Mouse (Mus musculus) small intestine, adult 2 months (tissue): ENCODE measurements around the gene Rapsn. TPM values are rescaled to one million over a fixed set of nuclear protein-coding genes. Genes with fewer than 3 reads are reported as not detected.
A peak's percentile ranks its signal among the peaks of the same experiment; 100 is the strongest.

Source experiments
- H3K27ac ChIP-seq: fragments of 200-500 bp; 2 replicates; pipeline ENCODE4 v1.5.1; 2012; ENCODE audit warnings: low read depth, low read length, control low read depth, inconsistent platforms; ENCODE audit not compliant: insufficient read depth
- H3K27me3 ChIP-seq: fragments of 200-500 bp; 2 replicates; pipeline ENCODE4 v1.6.1; 2012; ENCODE audit warnings: mild to moderate bottlenecking, moderate library complexity, low read length, inconsistent platforms; ENCODE audit not compliant: control insufficient read depth, insufficient read depth
- H3K36me3 ChIP-seq: fragments of 200-500 bp; 2 replicates; pipeline ENCODE4 v1.6.1; 2012; ENCODE audit warnings: mild to moderate bottlenecking, low read length, control low read depth, inconsistent platforms; ENCODE audit not compliant: control insufficient read depth, insufficient read depth
- H3K4me1 ChIP-seq: fragments of 200-500 bp; 2 replicates; pipeline ENCODE4 v1.6.1; 2012; ENCODE audit warnings: low read length, inconsistent platforms, mixed read lengths; ENCODE audit not compliant: control insufficient read depth, insufficient read depth, insufficient read length
- H3K4me3 ChIP-seq: fragments of 200-500 bp; 2 replicates; pipeline ENCODE4 v1.5.1; 2012; ENCODE audit warnings: low read depth, mild to moderate bottlenecking, control low read depth, inconsistent platforms, low read length, moderate library complexity
- CTCF ChIP-seq: fragments of 200-500 bp; IDR thresholded peaks from 2 replicates; pipeline ENCODE4 v1.5.1; 2012; ENCODE audit warnings: low read depth, mild to moderate bottlenecking, control low read depth, inconsistent platforms, low read length, moderate library complexity, mixed read lengths; ENCODE audit not compliant: insufficient replicate concordance, insufficient read length; ENCODE audit errors: extremely low read depth
- POLR2A ChIP-seq: fragments of 200-500 bp; IDR thresholded peaks from 2 replicates; pipeline ENCODE4 v1.6.1; 2012; ENCODE audit warnings: low read depth, mild to moderate bottlenecking, control low read depth, inconsistent platforms, low read length, moderate library complexity
- WGBS: fragments of 180-500 bp; shearing (Covaris S2); methylation state at CpG from one replicate; pipeline ENCODE4 v1.1.7; 2018; 5-methylcytosine and 5-hydroxymethylcytosine counted together
- polyA plus RNA-seq: library from polyadenylated mRNA; depleted of rRNA; stranded (reverse); fragments of >200 nt; gene quantifications from 2 replicates; pipeline ENCODE4 v1.2.3, GENCODE M21; 2012

Gene Rapsn
- polyA plus RNA-seq, 1 experiment = 0.51 TPM

DNA sequence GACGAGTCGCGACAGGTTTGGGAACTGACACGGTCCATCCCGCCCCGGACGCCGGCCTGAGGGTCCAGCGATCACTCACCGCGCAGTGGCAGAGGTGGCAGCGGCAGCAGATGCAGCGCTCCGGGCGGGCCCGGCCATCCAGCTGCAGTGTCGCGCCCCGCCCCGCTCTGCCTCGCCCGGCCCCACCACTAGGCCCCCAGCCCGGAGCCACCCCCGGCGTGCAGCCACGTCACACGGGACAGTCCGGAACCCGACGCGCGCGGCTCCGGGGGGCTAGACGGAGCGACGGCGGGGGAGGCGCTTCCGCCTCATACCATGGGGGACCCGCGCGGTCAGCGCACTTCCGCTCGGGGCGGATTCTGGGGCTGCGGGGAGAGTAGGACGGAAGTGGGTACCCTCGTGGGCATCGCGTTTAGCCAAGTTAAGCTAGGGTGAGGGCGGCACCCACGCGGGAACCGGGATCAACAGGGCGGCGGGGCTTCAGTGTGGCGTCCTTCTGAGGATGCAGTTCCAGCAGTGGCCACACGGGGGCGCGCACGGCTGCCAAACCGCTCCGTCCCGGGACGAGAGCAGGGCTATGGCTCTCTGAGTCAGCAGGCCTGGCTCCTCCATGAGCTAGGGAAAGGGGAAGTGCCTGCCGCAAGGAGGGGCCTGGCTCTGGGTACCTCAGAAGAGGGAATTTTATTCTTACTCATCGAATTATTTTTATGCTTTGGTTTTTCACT is 34.8 kb downstream of the Rapsn start, which contains the start of gene Slc39a13:
Gene Slc39a13, minus strand, starts transcription at position 342 of the 725 bp plus-strand sequence.
- H3K4me1 ChIP-seq = peaks cover 8% of the 10 kb centered on the region; the same call in 1 of the 2 replicates
- H3K27ac ChIP-seq = peak within 1 kb of the TSS; percentile 63
- TF ChIP-seq POLR2A (peak; percentile 29; the same call in 1 of the 2 replicates), CTCF (peak; percentile 99)
- H3K36me3 ChIP-seq = no peaks in the 10 kb centered on the region
- WGBS = under 1% methylated on average over 69 of the region's 69 CpGs
- H3K4me3 ChIP-seq = peak within 1 kb of the TSS; percentile 78
- no peaks in the 10 kb centered on the region for H3K27me3 ChIP-seq

DNA sequence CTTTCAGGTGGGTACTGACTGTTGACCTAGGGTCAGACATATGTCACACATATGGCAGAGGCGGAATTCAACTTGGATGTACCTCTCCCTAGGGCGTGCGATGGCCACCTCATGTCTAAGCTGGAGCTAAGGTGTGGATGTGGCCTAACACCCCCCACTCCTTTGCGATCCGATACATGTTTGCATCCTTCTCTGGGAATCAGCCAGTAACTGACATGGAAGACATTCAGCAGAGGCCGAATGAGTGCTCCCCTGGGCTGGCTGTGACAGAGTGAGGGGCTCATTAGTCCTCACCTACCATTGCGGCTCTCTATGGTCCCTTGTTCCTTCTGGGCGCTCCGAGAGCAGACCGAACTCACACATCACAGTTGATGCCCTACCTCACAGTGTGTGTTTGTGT is 35.6 kb downstream of the Rapsn start:
- H3K4me3 ChIP-seq = no peak overlapping the region
- no peak for TF ChIP-seq CTCF
- no peak for TF ChIP-seq POLR2A
- peaks cover 8% of the 10 kb centered on the region; the same call in 1 of the 2 replicates for H3K4me1 ChIP-seq
- H3K27ac ChIP-seq = no peak overlapping the region
- no peaks in the 10 kb centered on the region for H3K27me3 ChIP-seq
- H3K36me3 ChIP-seq = no peaks in the 10 kb centered on the region
- WGBS = 85% methylated on average over 10 of the region's 10 CpGs

GRCm38 (mm10) chr2:91072092-91072491 is 36.7 kb downstream of the Rapsn start:
- Histone ChIP-seq H3K36me3 (no peaks in the 10 kb centered on the region), H3K4me1 (peaks cover 8% of the 10 kb centered on the region; the same call in 1 of the 2 replicates), H3K27ac (no peak overlapping the region), H3K27me3 (no peaks in the 10 kb centered on the region), H3K4me3 (no peak overlapping the region)
- TF ChIP-seq POLR2A = no peak
- no peak for TF ChIP-seq CTCF
- WGBS = 20% methylated on average over 1 of the region's 1 CpGs

- no peaks in the 10 kb centered on the region for H3K36me3 ChIP-seq
- H3K27ac ChIP-seq = no peak overlapping the region
- peak overlapping the region; percentile 46; the same call in 1 of the 2 replicates for H3K4me3 ChIP-seq
- WGBS = 22% methylated on average over 12 of the region's 12 CpGs
- no peaks in the 10 kb centered on the region for H3K27me3 ChIP-seq
- TF ChIP-seq POLR2A (no peak), CTCF (no peak)
- peaks cover 7% of the 10 kb centered on the region; the same call in 1 of the 2 replicates for H3K4me1 ChIP-seq
Measured at GRCm38 (mm10) chr2:91077957-91078313, 42.5 kb downstream of the Rapsn start.

- no peaks in the 10 kb centered on the region for H3K36me3 ChIP-seq
- peak overlapping the region; percentile 46 for H3K4me3 ChIP-seq
- no peak overlapping the region for H3K27ac ChIP-seq
- WGBS = under 1% methylated on average over 34 of the region's 36 CpGs
- TF ChIP-seq POLR2A (no peak), CTCF (no peak)
- peaks cover 9% of the 10 kb centered on the region; the same call in 1 of the 2 replicates for H3K4me1 ChIP-seq
- H3K27me3 ChIP-seq = no peaks in the 10 kb centered on the region
Measured at GRCm38 (mm10) chr2:91078314-91079025, 43.0 kb downstream of the Rapsn start.

DNA sequence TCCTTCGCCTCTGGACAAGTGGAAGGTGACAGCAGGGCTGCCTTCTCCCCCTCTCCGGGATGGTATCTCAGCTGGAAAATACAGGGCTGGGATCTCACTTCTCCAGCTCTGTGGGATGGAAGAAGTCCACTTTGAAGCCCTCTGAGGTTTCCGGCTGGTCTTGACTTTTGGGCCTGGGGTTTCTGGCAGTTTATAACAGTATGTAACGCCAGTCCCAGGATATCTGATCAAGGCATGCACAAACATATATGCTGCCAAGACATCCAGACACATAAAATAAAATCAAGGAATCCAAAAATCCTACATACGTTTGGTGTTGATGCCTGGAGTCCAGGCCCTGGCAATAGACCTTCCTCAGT is 43.6 kb downstream of the Rapsn start:
- peaks cover 9% of the 10 kb centered on the region; the same call in 1 of the 2 replicates for H3K4me1 ChIP-seq
- TF ChIP-seq POLR2A = no peak
- TF ChIP-seq CTCF = no peak
- peak overlapping the region; percentile 46 for H3K4me3 ChIP-seq
- no peak overlapping the region for H3K27ac ChIP-seq
- whole genome bisulfite sequencing = 44% methylated on average over 5 of the region's 5 CpGs
- H3K27me3 ChIP-seq = no peaks in the 10 kb centered on the region
- no peaks in the 10 kb centered on the region for H3K36me3 ChIP-seq

DNA sequence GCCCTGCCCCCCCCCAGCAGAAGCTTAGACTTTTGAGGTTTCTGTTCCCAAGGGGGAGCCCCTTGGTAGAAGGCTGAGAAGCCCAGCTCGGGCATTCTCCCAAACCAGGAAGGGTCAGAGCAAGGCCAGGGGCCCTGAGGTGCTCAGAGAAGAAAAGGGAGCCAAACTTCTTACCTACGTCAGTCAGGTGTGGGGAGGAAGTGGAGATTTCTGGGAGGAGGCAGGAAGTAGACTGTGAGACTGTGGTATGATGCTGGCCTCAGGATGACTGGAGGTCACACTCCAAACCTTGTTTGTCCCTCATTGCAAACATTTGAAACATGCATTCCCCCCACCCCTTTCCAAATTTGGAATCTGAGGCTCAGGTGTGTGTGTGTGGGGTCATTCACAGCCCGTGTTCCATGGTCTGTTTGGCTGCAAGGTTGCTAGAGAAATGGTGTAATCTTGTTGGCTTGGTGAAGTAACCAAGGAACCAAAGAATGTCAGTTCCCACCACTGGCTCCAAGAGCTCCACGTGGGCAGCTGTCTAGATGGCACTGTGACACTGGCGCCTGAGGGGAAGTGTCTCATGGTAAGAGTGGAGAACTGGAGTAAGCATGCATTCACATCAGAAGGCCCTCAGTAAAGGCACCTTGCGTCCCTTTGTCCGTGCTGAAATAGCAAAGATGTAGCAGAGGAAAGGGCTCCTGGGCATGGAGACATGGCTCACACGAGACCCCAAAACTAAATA is 45.5 kb downstream of the Rapsn start:
- Histone ChIP-seq H3K36me3 (no peaks in the 10 kb centered on the region), H3K4me1 (peaks cover 9% of the 10 kb centered on the region; the same call in 1 of the 2 replicates), H3K27ac (no peak overlapping the region), H3K27me3 (no peaks in the 10 kb centered on the region), H3K4me3 (no peak overlapping the region)
- no peak for TF ChIP-seq CTCF
- TF ChIP-seq POLR2A = no peak
- WGBS = 59% methylated on average over 8 of the region's 8 CpGs
